Mouse (Mus musculus): ENCODE measurements at regions not wholly inside any gene's neighbourhood (a gene's known extent, or its start where the extent isn't known, plus 50 kb on each side); places are given as distances from the start of the nearest gene placed in this dataset.

DNA sequence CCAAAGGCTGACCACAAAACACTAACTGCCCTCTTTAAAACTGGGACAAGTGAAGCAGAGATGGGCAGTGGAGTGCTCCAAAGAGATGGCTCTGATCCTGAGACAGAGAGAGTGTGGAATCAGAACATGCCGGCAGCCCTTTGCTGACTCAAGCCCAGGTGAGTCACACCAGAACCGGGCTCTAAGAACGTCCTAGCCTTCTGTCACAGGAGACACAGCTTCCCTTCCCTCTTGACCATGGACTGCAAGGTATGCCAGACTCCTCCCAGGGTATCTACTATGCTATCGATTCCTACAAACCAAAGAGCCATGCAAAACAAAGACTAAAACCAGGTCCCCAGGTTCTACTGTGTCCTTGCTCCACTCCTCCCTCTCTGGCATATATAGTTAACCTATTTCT, 98.0 kb downstream of the Dhx15 start:
- DNase-seq (ENCODE audit: extremely low read depth, low read depth, low spot score): no peak

DNA sequence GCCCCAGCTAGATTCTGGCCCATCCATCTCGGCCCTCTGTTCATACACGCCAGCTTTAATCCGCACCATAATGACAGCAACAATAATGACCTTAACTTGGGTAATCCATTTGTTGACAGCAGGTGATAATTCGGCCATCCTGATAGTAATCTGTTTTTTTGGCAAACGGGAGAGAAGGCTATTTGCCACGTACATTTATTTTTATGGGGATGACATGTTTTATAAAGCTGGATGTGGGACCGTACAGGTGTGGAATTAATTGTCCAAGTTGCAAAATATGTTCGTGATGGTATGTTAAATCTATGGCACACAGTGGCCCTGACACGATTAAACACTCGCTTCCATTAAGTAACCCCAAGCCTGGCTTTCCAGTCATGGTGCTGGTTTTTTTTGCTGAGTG, 102.2 kb downstream of the Dhx15 start:
- DNase-seq (ENCODE audit: extremely low read depth, low read depth, low spot score): peak; percentile 54

DNA sequence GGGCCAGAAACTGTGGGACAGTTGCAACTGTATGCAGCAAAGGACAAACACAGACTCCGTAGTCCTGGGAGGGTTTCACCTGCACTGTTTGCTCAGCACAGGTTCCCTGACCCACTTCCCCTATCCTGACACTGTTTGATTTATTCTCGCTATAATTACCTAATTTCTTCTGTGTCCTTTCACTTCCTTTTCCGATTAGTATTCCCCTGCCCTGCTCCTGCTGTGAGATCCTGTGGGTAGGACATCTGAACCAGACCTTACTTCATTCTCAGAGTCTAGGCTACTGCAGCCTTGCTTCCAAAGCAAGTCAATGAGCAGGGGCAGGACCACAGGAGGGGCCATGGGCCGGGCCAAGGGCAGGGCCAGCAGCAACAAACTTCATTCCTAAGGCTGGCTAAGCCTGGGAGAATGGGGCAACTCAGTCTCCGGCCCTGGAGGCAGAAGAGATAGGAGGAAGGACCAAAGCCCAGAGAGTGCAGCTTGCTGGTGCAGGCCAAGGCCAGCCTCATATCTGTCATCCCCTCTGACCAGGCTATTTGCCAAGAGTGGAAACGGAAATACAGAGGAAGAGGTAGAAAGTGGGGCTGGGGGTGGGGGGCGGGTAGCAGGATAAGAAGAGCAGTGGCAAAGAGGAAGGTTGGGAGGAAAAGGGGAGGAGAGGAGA, 103.4 kb downstream of the Dhx15 start:
- no peak for DNase-seq (ENCODE audit: extremely low read depth, low read depth, low spot score)

DNA sequence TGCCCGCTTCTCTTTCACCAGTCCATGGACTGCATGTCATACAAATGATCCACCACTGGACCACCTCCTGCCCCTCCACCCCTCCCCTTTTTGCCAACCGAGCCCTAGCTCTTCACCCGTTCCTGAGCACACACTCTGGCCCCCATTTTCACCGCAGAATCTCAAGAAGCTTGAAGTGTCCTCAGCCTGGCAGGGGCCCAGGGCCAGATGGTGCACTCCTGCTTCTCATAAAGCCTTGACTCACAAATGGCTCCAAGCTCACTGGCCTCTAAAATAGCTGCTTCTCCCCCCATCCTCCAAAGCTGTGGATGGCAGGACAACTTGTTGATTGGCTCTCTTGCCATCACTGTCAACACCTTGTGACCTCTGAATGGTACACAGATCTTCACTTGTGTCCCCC, 110.0 kb downstream of the Dhx15 start:
- no peak for DNase-seq (ENCODE audit: extremely low read depth, low read depth, low spot score)

DNA sequence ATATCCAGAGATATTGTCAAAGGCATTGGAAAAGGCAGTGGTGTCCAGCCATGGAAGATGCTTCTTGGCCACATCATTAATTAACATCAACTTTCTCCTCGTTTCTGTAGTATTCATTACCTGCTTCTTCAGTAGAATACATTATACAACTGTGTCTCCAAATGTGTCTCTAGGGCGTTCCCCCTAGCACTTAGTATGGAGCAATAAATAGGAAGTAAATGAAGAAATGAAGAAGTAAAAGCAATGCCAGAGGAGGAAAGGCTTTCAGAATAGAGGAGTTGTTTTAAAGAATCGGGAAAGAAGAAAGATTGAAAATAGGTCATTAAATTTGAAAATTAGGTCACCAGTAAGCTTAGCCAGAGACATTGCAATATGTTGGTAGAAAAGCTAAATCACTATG, 112.6 kb downstream of the Dhx15 start:
- no peak for DNase-seq (ENCODE audit: extremely low read depth, low read depth, low spot score)

DNA sequence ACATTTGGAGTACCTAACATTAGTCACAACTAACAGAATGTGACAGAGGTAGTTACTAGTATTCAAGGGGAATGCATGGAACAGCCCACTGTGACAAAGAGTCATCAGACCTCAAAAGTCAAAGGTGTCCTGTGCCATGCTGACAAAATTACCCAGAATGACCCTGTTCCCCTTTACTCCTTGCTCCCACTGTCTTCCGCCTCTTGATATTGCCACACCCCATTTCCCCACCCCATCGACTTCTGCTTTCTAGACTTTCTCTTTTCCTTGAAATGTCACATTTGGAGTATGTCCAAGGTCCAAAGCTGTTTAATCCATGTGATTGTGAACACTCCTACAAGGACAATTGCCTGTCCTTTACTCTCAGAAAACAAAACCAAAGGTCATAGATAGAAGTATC, 115.2 kb downstream of the Dhx15 start:
- no peak for DNase-seq (ENCODE audit: extremely low read depth, low read depth, low spot score)

DNA sequence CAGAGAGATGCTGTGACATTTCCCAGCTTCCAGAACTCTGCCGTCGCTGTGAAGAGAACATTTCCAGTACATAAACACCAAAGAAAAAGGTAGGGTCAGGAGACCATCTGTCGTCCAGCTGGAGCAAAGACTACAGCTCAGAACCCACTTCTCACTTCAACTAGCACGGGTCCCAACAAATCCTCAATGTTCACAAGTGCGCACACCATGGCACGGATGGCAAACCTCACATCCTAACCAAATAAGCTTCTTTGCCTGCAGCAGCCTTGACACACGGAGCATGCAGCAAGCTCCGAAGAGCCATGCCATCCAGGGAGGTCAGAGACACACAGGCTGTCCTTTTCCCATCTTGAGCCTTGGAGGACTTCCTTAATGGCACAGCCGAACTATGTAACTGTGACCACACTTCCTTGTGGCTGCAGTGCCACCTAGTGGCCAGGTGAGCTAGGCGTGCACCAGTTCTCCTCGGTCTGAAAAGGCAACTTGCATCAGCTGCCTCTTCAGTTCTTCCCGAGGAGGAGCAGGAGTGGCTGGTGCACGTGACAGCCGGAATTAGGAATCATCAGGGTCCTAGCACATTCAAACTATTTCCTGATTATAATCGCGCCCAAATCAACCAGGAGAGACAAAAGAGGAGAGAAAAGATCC, 125.4 kb downstream of the Dhx15 start:
- no peak for DNase-seq (ENCODE audit: extremely low read depth, low read depth, low spot score)

DNA sequence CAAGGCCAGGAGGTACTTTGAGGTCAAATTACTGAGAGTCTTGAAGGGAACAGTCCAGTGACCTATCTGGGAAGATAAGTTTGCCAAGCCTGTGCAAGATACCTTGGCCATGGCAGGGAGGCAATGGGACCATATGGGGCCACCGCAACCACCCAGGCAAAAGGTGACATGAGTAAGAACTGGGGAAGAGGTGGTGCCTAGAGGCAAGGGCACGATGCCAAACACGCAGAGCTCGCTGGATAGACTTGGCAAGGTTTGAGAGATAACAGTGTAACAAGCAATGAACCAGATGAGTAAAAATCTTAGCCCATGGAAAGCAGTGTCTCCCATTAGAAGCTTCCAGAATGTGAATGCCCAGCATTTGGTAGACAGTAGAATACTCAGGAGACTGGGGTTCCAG, 128.1 kb downstream of the Dhx15 start:
- DNase-seq (ENCODE audit: extremely low read depth, low read depth, low spot score): no peak

DNA sequence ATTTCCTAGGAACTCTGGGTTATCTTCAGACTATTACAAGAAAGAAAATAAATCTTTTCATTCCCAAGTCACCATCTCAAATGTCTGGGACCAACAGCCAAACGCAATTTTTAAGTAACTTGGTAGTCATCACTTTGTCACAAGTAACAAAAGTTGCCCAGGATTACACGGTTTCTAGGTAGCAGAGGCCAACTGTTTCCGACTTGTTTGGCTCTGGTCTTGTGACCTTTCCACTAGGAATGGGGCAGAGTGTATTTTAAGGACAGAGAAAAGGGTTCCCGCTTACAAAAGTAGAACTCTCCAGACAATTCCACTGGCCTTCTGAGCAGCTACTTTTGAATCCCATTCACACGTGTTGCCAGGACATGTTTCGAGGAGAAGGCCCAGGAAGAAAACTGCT, 129.1 kb downstream of the Dhx15 start:
- no peak for DNase-seq (ENCODE audit: extremely low read depth, low read depth, low spot score)

DNA sequence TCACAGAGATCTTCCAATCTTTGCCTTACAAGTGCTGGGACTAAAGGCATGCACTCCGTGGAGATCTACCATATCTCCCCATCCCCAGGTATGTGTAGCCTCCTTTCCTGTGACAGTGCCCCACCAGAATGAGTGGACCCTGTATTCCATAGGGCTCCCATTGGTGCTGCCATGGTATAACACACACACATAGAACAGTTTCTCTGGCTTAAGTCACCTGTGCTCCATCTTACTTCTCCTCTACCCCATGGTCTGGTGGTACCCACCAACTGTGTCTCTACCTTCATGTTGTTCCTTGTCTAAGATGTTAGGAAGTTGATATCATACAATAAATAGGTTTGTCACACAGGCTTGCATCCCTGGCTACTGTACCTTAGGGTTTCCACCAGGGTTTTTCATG, 133.1 kb downstream of the Dhx15 start:
- no peak for DNase-seq (ENCODE audit: extremely low read depth, low read depth, low spot score)

DNA sequence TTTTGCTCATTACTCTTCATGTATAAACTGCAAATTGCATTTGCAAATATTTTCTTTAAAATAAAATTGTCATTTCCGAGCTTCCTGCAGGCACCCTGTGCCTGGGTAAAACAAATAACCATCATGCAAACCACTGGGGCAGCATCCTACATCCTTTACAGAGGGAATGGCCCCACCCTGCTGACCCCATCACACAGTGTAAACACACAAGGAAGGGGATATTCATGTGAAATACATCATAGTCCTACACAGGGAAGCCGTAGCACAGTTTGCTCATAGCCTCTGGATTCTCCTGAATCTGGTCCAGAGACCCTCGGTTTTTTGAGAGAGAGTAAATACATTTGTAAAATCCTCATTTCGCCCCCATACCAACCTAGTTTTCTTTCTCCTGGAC, 138.2 kb downstream of the Dhx15 start:
- no peak for DNase-seq (ENCODE audit: extremely low read depth, low read depth, low spot score)

DNA sequence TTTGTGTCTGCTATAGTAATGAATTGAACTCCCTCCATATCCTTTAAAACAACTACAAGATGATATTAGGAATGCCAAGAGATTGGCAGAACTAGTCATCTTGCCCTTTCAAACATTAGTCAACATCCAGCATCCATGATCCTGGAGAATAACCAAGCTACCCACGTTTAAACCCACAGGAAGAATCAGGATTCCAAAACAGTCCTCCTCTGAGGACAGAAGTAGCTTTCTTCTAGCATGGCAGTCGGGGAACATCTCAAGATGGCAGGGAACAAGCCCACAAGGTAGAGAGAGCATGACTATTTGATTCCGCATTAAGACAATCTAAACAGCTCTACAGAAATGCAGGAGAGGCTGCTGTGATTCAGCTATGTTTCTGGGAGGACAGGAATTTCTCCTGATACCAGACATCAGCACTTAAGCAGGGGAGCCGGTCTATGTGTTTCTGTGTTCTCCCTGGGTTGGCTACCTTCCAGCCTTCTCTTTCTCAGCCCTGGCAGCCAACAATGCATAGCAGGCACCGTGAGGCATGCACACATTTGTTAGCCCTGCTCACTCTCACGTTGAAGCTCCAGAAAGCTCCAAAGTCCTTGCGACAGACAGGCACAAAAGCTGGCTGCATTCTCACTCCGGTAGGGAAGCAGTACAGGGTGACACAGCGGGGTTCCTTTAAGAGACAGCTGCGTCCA, 138.8 kb downstream of the Dhx15 start:
- DNase-seq (ENCODE audit: extremely low read depth, low read depth, low spot score): no peak

DNA sequence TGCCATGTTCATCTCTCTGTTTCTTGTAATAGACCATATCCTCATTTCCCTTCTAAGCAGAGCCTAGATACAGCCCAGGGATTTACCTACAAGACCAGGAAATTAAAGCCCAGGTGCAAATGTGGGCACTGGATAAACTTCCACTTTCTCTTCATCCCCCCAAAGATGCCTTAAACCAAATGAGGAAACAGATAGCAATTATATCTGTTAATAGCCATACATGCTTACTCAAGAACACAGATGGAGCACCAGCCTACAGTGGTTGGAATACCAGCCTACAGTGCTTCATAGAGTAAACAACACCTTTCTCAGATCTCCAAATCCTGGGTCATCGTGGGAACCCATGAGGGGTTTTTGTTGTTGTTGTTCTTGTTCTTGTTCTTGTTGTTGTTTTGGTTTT, 141.5 kb downstream of the Dhx15 start:
- no peak for DNase-seq (ENCODE audit: extremely low read depth, low read depth, low spot score)

DNA sequence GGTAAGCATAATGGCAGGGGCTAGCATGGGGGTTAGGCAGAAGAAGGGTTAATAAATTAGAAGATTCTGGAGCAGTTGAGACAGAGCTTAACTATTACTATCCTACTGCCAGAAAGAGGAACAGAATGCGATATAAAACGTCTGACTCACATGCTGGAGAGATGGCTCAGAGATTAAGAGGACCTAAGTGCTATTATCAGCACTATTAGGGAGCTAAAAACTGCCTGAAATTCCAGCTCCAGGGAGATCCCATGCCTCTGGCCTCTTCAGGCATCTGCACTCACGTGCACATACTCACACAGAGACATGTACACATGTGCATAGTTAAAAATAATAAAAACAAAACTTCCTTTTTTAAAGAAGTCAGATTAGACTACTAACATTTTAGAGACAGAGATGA, 143.6 kb downstream of the Dhx15 start:
- no peak for DNase-seq (ENCODE audit: extremely low read depth, low read depth, low spot score)

DNA sequence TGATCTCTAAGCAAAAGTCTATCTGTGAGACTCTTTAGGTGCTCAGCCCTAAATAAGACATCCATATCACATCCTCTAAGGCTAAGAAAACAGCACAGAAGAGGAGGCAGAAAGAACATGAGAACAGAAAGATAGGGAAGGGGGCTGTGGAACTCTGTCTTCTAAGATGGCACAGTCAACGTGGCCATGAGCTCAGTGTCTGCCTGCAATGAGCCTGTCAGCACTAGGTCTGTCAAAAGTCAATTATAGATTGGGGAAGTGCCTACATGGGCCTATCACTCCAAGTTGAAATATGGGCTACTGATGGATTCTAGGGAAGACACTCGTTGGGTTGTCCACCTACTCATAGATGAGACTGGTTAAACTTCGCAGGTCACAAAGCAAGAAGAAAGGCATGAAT, 146.2 kb downstream of the Dhx15 start:
- no peak for DNase-seq (ENCODE audit: extremely low read depth, low read depth, low spot score)

DNA sequence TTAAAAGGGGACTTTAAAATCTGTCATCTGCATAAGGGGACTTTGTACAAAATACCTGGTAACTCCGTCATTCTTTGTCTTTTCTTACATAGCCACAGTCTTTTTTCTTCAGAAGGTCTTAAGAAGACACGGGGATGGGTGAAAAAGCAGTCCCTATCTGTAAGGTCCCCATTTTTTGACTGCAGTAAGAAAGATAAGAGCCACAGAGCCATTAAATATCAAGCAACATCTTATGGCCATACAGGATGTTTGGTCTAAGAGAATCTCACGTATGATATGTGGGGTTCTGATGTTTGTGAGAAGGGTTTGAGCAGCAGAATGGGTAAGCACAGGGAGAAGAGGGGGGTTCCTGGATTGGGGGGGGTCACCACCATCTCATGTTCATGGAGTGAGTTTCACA, 148.9 kb downstream of the Dhx15 start:
- no peak for DNase-seq (ENCODE audit: extremely low read depth, low read depth, low spot score)

DNA sequence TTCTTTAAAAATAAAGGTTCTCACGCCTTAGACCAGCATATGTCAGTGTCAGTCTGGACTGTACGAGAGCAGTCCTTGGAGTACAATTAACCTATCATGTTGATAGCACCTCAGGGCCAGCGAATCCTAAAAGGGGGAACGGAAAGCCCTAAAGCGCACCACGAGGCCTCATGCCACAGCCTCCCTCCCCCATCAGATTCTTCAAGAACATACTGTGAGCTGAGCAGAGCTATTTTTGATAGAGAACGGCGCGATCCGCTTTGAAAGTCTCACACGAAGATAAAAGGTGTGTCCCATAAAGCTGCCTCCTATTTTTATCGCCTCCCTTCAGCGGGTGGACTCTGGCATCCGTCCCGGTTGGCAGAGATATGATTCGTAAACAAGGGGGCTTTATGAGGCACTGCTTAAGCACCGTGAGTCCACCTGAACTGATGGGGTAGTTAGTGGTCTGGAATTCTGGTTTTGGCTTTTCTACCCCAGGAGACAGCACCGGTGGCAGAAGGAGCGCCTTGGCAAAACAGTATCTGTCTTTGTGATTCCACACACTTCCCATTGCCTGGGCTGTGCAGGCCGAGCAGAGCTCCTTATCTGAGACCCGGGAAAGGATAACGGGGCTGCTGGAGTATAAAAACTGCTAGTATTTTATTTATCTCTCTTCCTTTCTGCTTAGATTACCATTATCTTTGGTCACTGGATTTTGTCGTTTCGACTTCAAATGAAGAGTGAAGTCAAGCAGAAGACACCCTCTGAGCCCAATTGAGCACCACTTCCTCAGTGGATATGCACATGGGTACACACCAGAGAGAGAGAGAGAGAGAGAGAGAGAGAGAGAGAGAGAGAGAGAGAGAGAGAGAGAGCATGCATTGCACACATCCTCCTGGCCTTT, 149.6 kb downstream of the Dhx15 start:
- no peak for DNase-seq (ENCODE audit: extremely low read depth, low read depth, low spot score)

DNA sequence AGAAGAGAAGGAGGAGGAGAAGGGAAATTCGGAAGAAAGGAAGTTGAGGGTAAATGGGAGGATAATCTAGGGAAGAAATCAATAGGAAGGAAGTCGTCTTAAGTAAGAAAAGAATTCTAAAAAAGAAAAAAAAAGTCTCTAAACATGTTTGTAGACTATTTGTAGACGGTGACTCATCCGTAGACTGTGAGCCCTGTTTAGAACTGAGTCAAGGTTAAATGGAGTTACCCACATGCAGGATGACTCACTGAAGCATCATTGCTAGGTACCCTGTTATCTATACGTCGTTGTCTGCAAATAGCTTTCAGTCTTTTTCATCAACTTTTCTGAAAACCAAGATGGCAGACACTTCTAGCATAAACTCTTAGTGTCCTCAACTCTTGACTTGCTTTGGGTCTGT, 155.0 kb downstream of the Dhx15 start:
- DNase-seq (ENCODE audit: extremely low read depth, low read depth, low spot score): no peak

DNA sequence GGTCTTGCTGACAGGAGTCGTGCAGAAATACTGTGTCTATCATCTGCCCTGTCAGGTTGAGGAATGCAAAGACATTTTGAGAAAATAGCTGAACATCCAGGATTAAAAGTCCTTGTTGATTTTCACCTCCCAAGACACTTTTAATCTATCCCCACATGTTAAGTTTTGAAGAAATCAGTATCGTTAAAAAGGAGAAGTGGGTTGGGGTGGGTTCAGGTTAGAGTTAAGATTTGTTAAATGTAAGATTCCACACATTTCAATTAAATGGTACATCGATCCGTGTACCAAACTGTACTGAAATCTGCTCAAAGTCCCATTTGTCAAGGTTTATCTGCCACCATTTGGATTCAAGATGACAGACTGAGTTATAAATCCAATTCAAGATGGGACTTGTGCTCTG, 162.8 kb downstream of the Dhx15 start:
- no peak for DNase-seq (ENCODE audit: extremely low read depth, low read depth, low spot score)

DNA sequence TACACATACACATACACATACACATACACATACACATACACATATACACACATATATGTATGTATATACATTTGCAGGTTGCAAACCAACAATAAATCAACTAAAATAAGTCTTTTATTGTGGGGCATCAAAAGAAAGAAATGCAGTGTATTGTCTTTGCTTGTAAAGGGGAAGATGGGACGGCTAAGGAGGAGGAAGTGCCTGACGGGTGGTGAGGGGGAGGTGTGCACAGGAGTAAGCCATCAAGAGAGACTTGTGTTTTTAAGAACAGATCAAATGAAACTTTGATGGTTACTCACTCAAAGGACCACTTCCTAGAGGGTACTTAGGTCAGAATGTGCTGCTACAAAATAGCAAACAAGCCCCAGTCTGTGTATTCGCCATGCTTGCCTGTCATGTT, 164.2 kb downstream of the Dhx15 start:
- DNase-seq (ENCODE audit: extremely low read depth, low read depth, low spot score): no peak

DNA sequence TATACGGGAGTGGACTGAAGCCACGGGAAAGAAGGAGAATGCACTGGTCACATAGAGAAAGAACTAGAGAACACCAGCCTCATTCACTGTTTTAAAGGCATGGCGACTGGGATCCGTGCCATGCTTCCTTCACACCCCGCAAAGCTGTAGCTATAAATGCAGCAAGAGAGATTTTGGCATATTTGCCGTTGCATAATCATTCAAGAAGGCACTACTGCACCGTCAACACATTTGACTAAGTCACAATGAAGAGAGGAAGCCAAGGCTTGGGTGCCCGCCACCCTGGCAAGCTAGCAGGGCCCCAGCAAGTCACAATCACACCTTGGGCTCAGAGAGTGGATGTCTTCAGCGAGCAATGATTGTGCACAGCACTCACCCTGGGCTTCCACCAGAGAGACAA, 167.1 kb downstream of the Dhx15 start:
- no peak for DNase-seq (ENCODE audit: extremely low read depth, low read depth, low spot score)

DNA sequence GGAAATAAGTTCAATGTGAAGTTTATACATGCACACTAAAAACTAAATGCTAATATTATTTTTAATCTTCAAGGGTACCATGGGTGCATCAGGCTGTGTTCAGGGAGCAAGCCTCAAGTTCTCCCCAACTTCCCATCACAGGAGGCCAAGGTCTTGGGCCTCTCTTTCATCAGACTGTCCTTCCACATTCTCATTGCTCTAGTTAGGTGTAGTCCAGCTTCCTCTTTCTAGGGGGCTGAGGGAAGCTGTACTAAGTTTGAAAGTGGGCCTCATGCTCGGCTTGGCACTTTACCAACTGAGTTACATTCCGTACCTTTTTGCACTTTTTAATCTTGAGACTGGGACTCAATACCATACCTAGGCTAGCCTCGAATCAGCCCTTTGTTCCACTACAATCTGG, 173.3 kb downstream of the Dhx15 start:
- no peak for DNase-seq (ENCODE audit: extremely low read depth, low read depth, low spot score)
